Mouse (Mus musculus) lung, postnatal 0 days (tissue): ENCODE measurements around the gene Phtf1. TPM values are rescaled to one million over a fixed set of nuclear protein-coding genes. Genes with fewer than 3 reads are reported as not detected.

Experiments
- ATAC-seq: fragments of 200-750 bp; cut with Nextera tagmentation; 2 replicates; pipeline ENCODE4 v1.8.0; 2017; ENCODE audit warnings: moderate library complexity
- DNase-seq: peaks from one replicate; pipeline ENCODE4 v3.0.0-alpha.2; 2016; ENCODE audit warnings: low spot score
- H3K27ac ChIP-seq: fragments of 300-500 bp; sonication (generic); 2 replicates; pipeline ENCODE4 v1.5.1; 2014; ENCODE audit warnings: antibody characterized with exemption, mild to moderate bottlenecking, low read length, mixed read lengths
- H3K27me3 ChIP-seq: fragments of 300-500 bp; sonication (generic); replicated peaks from 2 replicates; pipeline ENCODE4 v1.6.1; 2014; ENCODE audit warnings: low read length, mixed read lengths; ENCODE audit not compliant: insufficient read depth
- H3K36me3 ChIP-seq: fragments of 300-500 bp; sonication (generic); 2 replicates; pipeline ENCODE4 v1.6.1; 2014; ENCODE audit warnings: low read length, mixed read lengths; ENCODE audit not compliant: insufficient read depth
- H3K4me1 ChIP-seq: fragments of 300-500 bp; sonication (generic); 2 replicates; pipeline ENCODE4 v1.6.1; 2014; ENCODE audit warnings: antibody characterized with exemption, low read depth, low read length, mixed read lengths; ENCODE audit not compliant: insufficient read depth
- H3K4me2 ChIP-seq: fragments of 300-500 bp; sonication (generic); replicated peaks from 2 replicates; pipeline ENCODE4 v1.6.1; 2014; ENCODE audit warnings: low read depth, mild to moderate bottlenecking, low read length, moderate library complexity, mixed read lengths
- H3K4me3 ChIP-seq: fragments of 300-500 bp; sonication (generic); 2 replicates; pipeline ENCODE4 v1.5.1; 2014; ENCODE audit warnings: low read depth, low read length
- H3K9ac ChIP-seq: fragments of 300-500 bp; sonication (generic); replicated peaks from 2 replicates; pipeline ENCODE4 v1.6.1; 2014; ENCODE audit warnings: low read depth, mild to moderate bottlenecking
- H3K9me3 ChIP-seq: fragments of 300-500 bp; sonication (generic); 2 replicates; pipeline ENCODE4 v1.6.1; 2016; ENCODE audit warnings: low read length, mixed read lengths
- CTCF ChIP-seq: IDR thresholded peaks from 2 replicates; pipeline ENCODE4 v1.5.1; 2016; ENCODE audit warnings: antibody characterized with exemption, mild to moderate bottlenecking
- EP300 ChIP-seq: IDR thresholded peaks from 2 replicates; pipeline ENCODE4 v1.6.1; 2016; ENCODE audit warnings: antibody characterized with exemption, mild to moderate bottlenecking, control low read depth
- WGBS: fragments of 180-500 bp; shearing (Covaris S2); extraction: QIAGEN DNeasy Blood & Tissue Kit; methylation state at CpG from one replicate; pipeline ENCODE4 v1.1.7; 2014; 5-methylcytosine and 5-hydroxymethylcytosine counted together
- polyA plus RNA-seq: library from polyadenylated mRNA; unstranded; fragments of >200 nt; fragmentation: Nextera tagmentation; extraction: Ambion mirVana; gene quantifications from 2 replicates; pipeline ENCODE4 v1.2.1, GENCODE M21; 2015

Gene Phtf1
- polyA plus RNA-seq, 1 experiment from 2014 or later: 14.5 TPM

- Histone ChIP-seq H3K36me3 (peaks cover 16% of the 10 kb centered on the region), H3K4me3 (no peak overlapping the region), H3K4me1 (no peaks in the 10 kb centered on the region), H3K9me3 (no peaks in the 10 kb centered on the region), H3K4me2 (no peak overlapping the region), H3K9ac (no peak overlapping the region), H3K27ac (no peak overlapping the region), H3K27me3 (no peaks in the 10 kb centered on the region)
- ATAC-seq: peak; percentile 67
- 36% methylated on average over 5 of the region's 5 CpGs for WGBS
- peak; percentile 40 for DNase-seq
- TF ChIP-seq EP300 (peak; percentile 72), CTCF (no peak)
Observed at GRCm38 (mm10) chr3:103987831-103988432, 20.0 kb downstream of the Phtf1 start.

GRCm38 (mm10) chr3:103989352-103989751 lies 21.4 kb downstream of the Phtf1 start:
- no peak for DNase-seq
- Histone ChIP-seq H3K4me3 (no peak overlapping the region), H3K9ac (no peak overlapping the region), H3K27ac (no peak overlapping the region), H3K9me3 (no peaks in the 10 kb centered on the region), H3K4me2 (no peak overlapping the region), H3K27me3 (no peaks in the 10 kb centered on the region), H3K4me1 (no peaks in the 10 kb centered on the region), H3K36me3 (peaks cover 16% of the 10 kb centered on the region)
- 85% methylated on average over 4 of the region's 4 CpGs for WGBS
- ATAC-seq: no peak
- TF ChIP-seq EP300: no peak
- no peak for TF ChIP-seq CTCF

- peaks cover 16% of the 10 kb centered on the region for H3K36me3 ChIP-seq
Observed at GRCm38 (mm10) chr3:103991271-103991670, 23.4 kb downstream of the Phtf1 start.

GRCm38 (mm10) chr3:103998724-103999123 lies 30.8 kb downstream of the Phtf1 start:
- DNase-seq (no peak), ATAC-seq (no peak)
- no peaks in the 10 kb centered on the region for H3K9me3 ChIP-seq
- peaks cover 10% of the 10 kb centered on the region; the same call in 1 of the 2 replicates for H3K36me3 ChIP-seq
- H3K9ac ChIP-seq: no peak overlapping the region
- H3K4me2 ChIP-seq: no peak overlapping the region
- H3K4me1 ChIP-seq: no peaks in the 10 kb centered on the region
- no peak overlapping the region for H3K4me3 ChIP-seq
- WGBS: 93% methylated on average over 4 of the region's 4 CpGs
- no peaks in the 10 kb centered on the region for H3K27me3 ChIP-seq
- H3K27ac ChIP-seq: no peak overlapping the region
- TF ChIP-seq CTCF: no peak
- no peak for TF ChIP-seq EP300

More at GRCm38 (mm10) chr3:103991271-103991670, 23.4 kb downstream of the Phtf1 start:
- no peak overlapping the region for H3K4me3 ChIP-seq
- H3K4me2 ChIP-seq: no peak overlapping the region
- H3K9ac ChIP-seq: no peak overlapping the region
- TF ChIP-seq CTCF (no peak), EP300 (no peak)
- H3K27ac ChIP-seq: no peak overlapping the region
- WGBS: 94% methylated on average over 3 of the region's 3 CpGs
- H3K9me3 ChIP-seq: no peaks in the 10 kb centered on the region
- no peak for ATAC-seq
- DNase-seq: no peak
- H3K27me3 ChIP-seq: no peaks in the 10 kb centered on the region
- no peaks in the 10 kb centered on the region for H3K4me1 ChIP-seq

DNA sequence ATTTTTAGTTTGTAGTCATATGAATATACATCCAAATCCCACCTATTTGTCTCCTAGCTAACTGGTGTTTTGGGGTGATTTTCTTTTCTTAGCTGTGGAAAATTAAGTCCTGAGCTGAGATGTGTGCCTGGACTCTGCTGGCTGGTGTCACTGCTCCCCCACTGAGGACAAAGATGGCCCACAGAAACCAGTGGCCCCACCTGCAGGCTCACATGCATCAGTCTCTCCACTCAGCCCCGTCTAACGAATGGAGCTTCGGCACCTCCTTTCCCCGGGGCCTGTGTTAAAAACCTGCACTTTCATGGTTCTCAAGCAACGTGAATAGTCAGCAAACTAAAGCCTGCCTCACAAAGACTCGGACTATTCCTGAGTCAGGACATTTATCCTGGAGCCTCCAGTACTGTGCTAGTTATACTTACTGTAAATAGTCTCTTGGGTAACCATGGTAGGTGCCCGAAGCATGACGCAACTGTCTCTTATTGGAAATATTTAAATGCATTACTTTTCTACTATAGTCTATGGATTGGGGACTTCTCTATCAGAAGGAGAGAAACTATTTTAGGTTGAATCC lies 39.1 kb downstream of the Phtf1 start:
- DNase-seq (no peak), ATAC-seq (no peak)
- Histone ChIP-seq H3K4me3 (no peak overlapping the region), H3K9ac (no peak overlapping the region), H3K4me2 (no peak overlapping the region), H3K9me3 (no peaks in the 10 kb centered on the region), H3K27me3 (no peaks in the 10 kb centered on the region), H3K36me3 (no peaks in the 10 kb centered on the region), H3K27ac (no peak overlapping the region), H3K4me1 (no peaks in the 10 kb centered on the region)
- WGBS: 81% methylated on average over 8 of the region's 8 CpGs
- TF ChIP-seq EP300: no peak
- no peak for TF ChIP-seq CTCF

- H3K4me2 ChIP-seq: no peak overlapping the region
- H3K4me3 ChIP-seq: no peak overlapping the region
- no peaks in the 10 kb centered on the region for H3K36me3 ChIP-seq
- no peak overlapping the region for H3K9ac ChIP-seq
- peak; percentile 37; the same call in 1 of the 2 replicates for ATAC-seq
- WGBS: 60% methylated on average over 8 of the region's 8 CpGs
- H3K27me3 ChIP-seq: no peaks in the 10 kb centered on the region
- no peaks in the 10 kb centered on the region for H3K9me3 ChIP-seq
- no peaks in the 10 kb centered on the region for H3K4me1 ChIP-seq
- no peak for TF ChIP-seq EP300
- no peak for TF ChIP-seq CTCF
- DNase-seq: peak; percentile 38
- no peak overlapping the region for H3K27ac ChIP-seq
Observed at GRCm38 (mm10) chr3:104007479-104007878, 39.6 kb downstream of the Phtf1 start.
